Mouse (Mus musculus) E14TG2a.4 (cell line): ENCODE measurements around the gene Aars2.
A peak's percentile ranks its signal among the peaks of the same experiment; 100 is the strongest.

Source experiments
- H3K27me3 ChIP-seq: 2 replicates; pipeline ENCODE4 v1.6.1; 2014; ENCODE audit warnings: low read length, control low read depth; ENCODE audit not compliant: insufficient read depth
- H3K36me3 ChIP-seq: 2 replicates; pipeline ENCODE4 v1.6.1; 2014; ENCODE audit warnings: low read length, control low read depth; ENCODE audit not compliant: insufficient read depth
- H3K4me1 ChIP-seq: replicated peaks from 2 replicates; pipeline ENCODE4 v1.6.1; 2014; ENCODE audit warnings: low read depth, low read length, control low read depth
- H3K4me3 ChIP-seq: replicated peaks from 2 replicates; pipeline ENCODE4 v1.5.1; 2014; ENCODE audit warnings: mild to moderate bottlenecking, low read length
- H3K9me3 ChIP-seq: 2 replicates; pipeline ENCODE4 v1.6.1; 2014; ENCODE audit warnings: low read length, control low read depth
- CTCF ChIP-seq: conservative IDR thresholded peaks from 2 replicates; pipeline ENCODE4 v1.5.1; 2014; ENCODE audit warnings: low read length
- NANOG ChIP-seq: IDR thresholded peaks from 2 replicates; pipeline ENCODE4 v1.6.1; 2014; ENCODE audit warnings: borderline replicate concordance, low read length, mixed read lengths
- POU5F1 ChIP-seq: IDR thresholded peaks from 2 replicates; pipeline ENCODE4 v1.6.1; 2014; ENCODE audit warnings: low read length, borderline replicate concordance

The Aars2 gene

GRCm38 (mm10) chr17:45489736-45490135 is 16.9 kb upstream of the Aars2 start:
- Histone ChIP-seq H3K9me3 (peaks cover 43% of the 10 kb centered on the region), H3K4me3 (no peak overlapping the region), H3K36me3 (peaks cover 11% of the 10 kb centered on the region), H3K4me1 (peaks cover 21% of the 10 kb centered on the region), H3K27me3 (no peaks in the 10 kb centered on the region)
- TF ChIP-seq CTCF (no peak), NANOG (no peak), POU5F1 (no peak)

GRCm38 (mm10) chr17:45490532-45491154 is 16.0 kb upstream of the Aars2 start:
- TF ChIP-seq POU5F1, result no peak
- TF ChIP-seq CTCF, result no peak
- no peak for TF ChIP-seq NANOG
- peaks cover 11% of the 10 kb centered on the region for H3K36me3 ChIP-seq
- peaks cover 28% of the 10 kb centered on the region for H3K4me1 ChIP-seq
- H3K4me3 ChIP-seq, result no peak overlapping the region
- no peaks in the 10 kb centered on the region for H3K27me3 ChIP-seq
- peaks cover 44% of the 10 kb centered on the region for H3K9me3 ChIP-seq

GRCm38 (mm10) chr17:45495398-45495797 is 11.2 kb upstream of the Aars2 start:
- Histone ChIP-seq H3K4me1 (peaks cover 48% of the 10 kb centered on the region), H3K9me3 (peaks cover 44% of the 10 kb centered on the region), H3K36me3 (peaks cover 11% of the 10 kb centered on the region), H3K27me3 (no peaks in the 10 kb centered on the region), H3K4me3 (peak overlapping the region; percentile 63)
- TF ChIP-seq POU5F1, result no peak

GRCm38 (mm10) chr17:45498397-45498796 is 8.2 kb upstream of the Aars2 start:
- no peak overlapping the region for H3K4me3 ChIP-seq
- TF ChIP-seq POU5F1, result no peak
- TF ChIP-seq CTCF, result no peak
- TF ChIP-seq NANOG, result no peak

GRCm38 (mm10) chr17:45499516-45499915 is 7.1 kb upstream of the Aars2 start:
- Histone ChIP-seq H3K4me3 (no peak overlapping the region), H3K4me1 (peaks cover 87% of the 10 kb centered on the region), H3K9me3 (peaks cover 3% of the 10 kb centered on the region), H3K36me3 (no peaks in the 10 kb centered on the region), H3K27me3 (no peaks in the 10 kb centered on the region)
- TF ChIP-seq POU5F1, result no peak
- peak; percentile 9; the same call in 1 of the 2 replicates for TF ChIP-seq CTCF

More at GRCm38 (mm10) chr17:45498397-45498796, 8.2 kb upstream of the Aars2 start:
- H3K27me3 ChIP-seq, result no peaks in the 10 kb centered on the region
- peaks cover 76% of the 10 kb centered on the region for H3K4me1 ChIP-seq
- H3K9me3 ChIP-seq, result peaks cover 15% of the 10 kb centered on the region
- H3K36me3 ChIP-seq, result peaks cover 1% of the 10 kb centered on the region

GRCm38 (mm10) chr17:45500981-45501380 is 5.7 kb upstream of the Aars2 start:
- Histone ChIP-seq H3K9me3 (no peaks in the 10 kb centered on the region), H3K27me3 (no peaks in the 10 kb centered on the region), H3K4me1 (peaks cover 92% of the 10 kb centered on the region), H3K4me3 (no peak overlapping the region), H3K36me3 (no peaks in the 10 kb centered on the region)
- no peak for TF ChIP-seq POU5F1
- no peak for TF ChIP-seq NANOG
- TF ChIP-seq CTCF, result no peak

GRCm38 (mm10) chr17:45502324-45502723 is 4.3 kb upstream of the Aars2 start:
- TF ChIP-seq CTCF (no peak), NANOG (no peak), POU5F1 (no peak)
- Histone ChIP-seq H3K27me3 (no peaks in the 10 kb centered on the region), H3K36me3 (no peaks in the 10 kb centered on the region), H3K4me3 (no peak overlapping the region), H3K9me3 (no peaks in the 10 kb centered on the region), H3K4me1 (peaks cover 89% of the 10 kb centered on the region)

GRCm38 (mm10) chr17:45503301-45503973 is 3.2 kb upstream of the Aars2 start:
- Histone ChIP-seq H3K27me3 (no peaks in the 10 kb centered on the region), H3K4me3 (no peak overlapping the region), H3K9me3 (no peaks in the 10 kb centered on the region), H3K4me1 (peaks cover 90% of the 10 kb centered on the region), H3K36me3 (peaks cover 9% of the 10 kb centered on the region)
- TF ChIP-seq POU5F1 (no peak), NANOG (no peak)
